In genomic region chr5:100526164-100526563, GRCm38 (mm10) we compare ENCODE assay signal across 9 mouse cellular contexts. TPM values are rescaled to one million over a fixed set of nuclear protein-coding genes. Genes with fewer than 3 reads are reported as not detected.
DNase-seq lines count a peak whose midpoint lies in the region; ATAC-seq and TF ChIP-seq lines count a peak whose summit lies in the region.
"Had no signal": no experiment of that assay in that cellular context is flagged by ENCODE, and none has a peak within 500 bp of the region (broad histone marks: within the 10 kb centered on the region; RNA-seq: fewer than 3 reads in every experiment).

No protein-coding gene starts in this region.

- H3K27me3 ChIP-seq in forebrain, embryonic 16.5 days (replicated peaks; ENCODE audit: control insufficient read depth, insufficient read depth, low read length), result no peaks in the 10 kb centered on the region
- no peaks in the 10 kb centered on the region for H3K27me3 ChIP-seq in forebrain, postnatal 0 days (ENCODE audit: insufficient read depth, low read length)
- H3K27me3 ChIP-seq: embryonic facial prominence, embryonic 13.5 days had no signal

- TF ChIP-seq CTCF in forebrain, postnatal 0 days (IDR thresholded peaks at IDR 0.05; ENCODE audit: low read depth), result no peak

- WGBS in forebrain, embryonic 16.5 days, result 89% methylated on average over 7 of the region's 7 CpGs
- WGBS in forebrain, postnatal 0 days, result 88% methylated on average over 7 of the region's 7 CpGs

- no peak overlapping the region for H3K27ac ChIP-seq in forebrain, embryonic 16.5 days (ENCODE audit: low read length)
- H3K27ac ChIP-seq in forebrain, postnatal 0 days (ENCODE audit: low read depth, low read length), result no peak overlapping the region
- H3K27ac ChIP-seq: embryonic facial prominence, embryonic 13.5 days had no signal

- ATAC-seq in CD4-positive, CD25-positive, alpha-beta regulatory T cell, adult 4 months, result peak; percentile 96
- no peak for ATAC-seq in forebrain, embryonic 16.5 days
- no peak for ATAC-seq in forebrain, postnatal 0 days

- H3K9me3 ChIP-seq in forebrain, embryonic 16.5 days (ENCODE audit: control insufficient read depth, low read length), result no peaks in the 10 kb centered on the region
- no peaks in the 10 kb centered on the region for H3K9me3 ChIP-seq in forebrain, postnatal 0 days (ENCODE audit: low read length)
- H3K9me3 ChIP-seq: embryonic facial prominence, embryonic 13.5 days had no signal

- H3K9ac ChIP-seq in forebrain, embryonic 16.5 days (replicated peaks; ENCODE audit: low read depth, low read length), result no peak overlapping the region
- no peak overlapping the region for H3K9ac ChIP-seq in forebrain, postnatal 0 days
- H3K9ac ChIP-seq: embryonic facial prominence, embryonic 13.5 days had no signal

- no peak overlapping the region for H3K4me3 ChIP-seq in forebrain, embryonic 16.5 days (replicated peaks; ENCODE audit: low read length)
- no peak overlapping the region for H3K4me3 ChIP-seq in forebrain, postnatal 0 days (ENCODE audit: low read depth, low read length)
- H3K4me3 ChIP-seq: embryonic facial prominence, embryonic 13.5 days had no signal

- no peaks in the 10 kb centered on the region for H3K4me1 ChIP-seq in forebrain, embryonic 16.5 days (replicated peaks; ENCODE audit: control insufficient read depth, insufficient read depth, low read length)
- no peaks in the 10 kb centered on the region for H3K4me1 ChIP-seq in forebrain, postnatal 0 days (ENCODE audit: insufficient read depth)
- H3K4me1 ChIP-seq: embryonic facial prominence, embryonic 13.5 days had no signal

- H3K36me3 ChIP-seq in forebrain, embryonic 16.5 days (ENCODE audit: control insufficient read depth, insufficient read depth), result peaks cover 23% of the 10 kb centered on the region
- peaks cover 25% of the 10 kb centered on the region for H3K36me3 ChIP-seq in forebrain, postnatal 0 days (ENCODE audit: insufficient read depth)

- peak; percentile 30 for DNase-seq in gastrocnemius, postnatal 25 days
- no peak for DNase-seq in gastrocnemius, postnatal 36 days
- peak; percentile 59 to 61 for DNase-seq in heart, postnatal 10 days
- peak; percentile 76 for DNase-seq in lung, postnatal 36 days
- peak; percentile 59 for DNase-seq in thymus, postnatal 14 days
- DNase-seq in forebrain, postnatal 0 days, result no peak

- no peak overlapping the region for H3K4me2 ChIP-seq in forebrain, embryonic 16.5 days (ENCODE audit: low read length)
- H3K4me2 ChIP-seq in forebrain, postnatal 0 days (ENCODE audit: low read depth), result no peak overlapping the region
- H3K4me2 ChIP-seq: embryonic facial prominence, embryonic 13.5 days had no signal

- intact Hi-C loops in gastrocnemius, postnatal 36 days (cut with DNase I), result no loop called here
- intact Hi-C loops in heart, postnatal 10 days (cut with DNase I), result loop anchor here (10.0 kb wide), 1 partner anchor 551 kb away; the partner anchor contains the start of genes 4930524J08Rik and Hnrnpd

RNA-seq across cellular contexts. Expression of gene Cops4, which starts 8.1 kb away (rescaled TPM):
- 10 to 100 TPM; 91.6 to 94.1 TPM for total RNA-seq in gastrocnemius, postnatal 25 days (2021)
- total RNA-seq in gastrocnemius, postnatal 36 days (2021), result 100 to 1,000 TPM in 1 of 2 experiments, 10 to 100 TPM in 1; 87.1 to 102 TPM
- polyA plus RNA-seq in CD4-positive, CD25-positive, alpha-beta regulatory T cell, adult 4 months (2017; shearing (Covaris generic)), result 100 to 1,000 TPM; 114 to 118 TPM
- 10 to 100 TPM; 82.2 to 87.9 TPM for total RNA-seq in heart, postnatal 10 days (2021)
- polyA plus RNA-seq in forebrain, embryonic 16.5 days (2015; fragmentation: Nextera tagmentation; extraction: Ambion mirVana), result 191 and 196 TPM in 2 replicates
- total RNA-seq in forebrain, postnatal 0 days (2014; rRNA removed), result 136 and 159 TPM in 2 replicates
- polyA plus RNA-seq in forebrain, postnatal 0 days (2015; fragmentation: Nextera tagmentation; extraction: Ambion mirVana), result 172 and 184 TPM in 2 replicates

RNA-seq across cellular contexts. Expression of gene Lin54, which starts 25.7 kb away (rescaled TPM):
- total RNA-seq in gastrocnemius, postnatal 25 days (2021), result 1 to 10 TPM; 4.7 to 6.4 TPM
- 1 to 10 TPM; 4.4 to 4.7 TPM for total RNA-seq in gastrocnemius, postnatal 36 days (2021)
- polyA plus RNA-seq in CD4-positive, CD25-positive, alpha-beta regulatory T cell, adult 4 months (2017; shearing (Covaris generic)), result 1 to 10 TPM; 9.2 to 9.9 TPM
- 10 to 100 TPM; 12.0 to 14.7 TPM for total RNA-seq in heart, postnatal 10 days (2021)
- polyA plus RNA-seq in forebrain, embryonic 16.5 days (2015; fragmentation: Nextera tagmentation; extraction: Ambion mirVana), result 9.4 and 11.0 TPM in 2 replicates
- total RNA-seq in forebrain, postnatal 0 days (2014; rRNA removed), result 14.0 and 14.2 TPM in 2 replicates
- 4.8 and 7.2 TPM in 2 replicates for polyA plus RNA-seq in forebrain, postnatal 0 days (2015; fragmentation: Nextera tagmentation; extraction: Ambion mirVana)

RNA-seq across cellular contexts. Expression of gene Plac8, which starts 45.9 kb away (rescaled TPM):
- total RNA-seq in gastrocnemius, postnatal 25 days (2021), result 1 to 10 TPM in 1 of 2 experiments, not detected in 1; 1.3 TPM
- total RNA-seq in gastrocnemius, postnatal 36 days (2021), result not detected
- 10 to 100 TPM in 1 of 2 experiments, 1 to 10 TPM in 1; 2.9 to 12.0 TPM for polyA plus RNA-seq in CD4-positive, CD25-positive, alpha-beta regulatory T cell, adult 4 months (2017; shearing (Covaris generic))
- 1 to 10 TPM; 2.1 to 3.1 TPM for total RNA-seq in heart, postnatal 10 days (2021)
- 0.41 TPM in 1 of 2 replicates, not detected in the other for polyA plus RNA-seq in forebrain, embryonic 16.5 days (2015; fragmentation: Nextera tagmentation; extraction: Ambion mirVana)
- 0.38 and 3.5 TPM in 2 replicates for total RNA-seq in forebrain, postnatal 0 days (2014; rRNA removed)
- 1.5 and 2.0 TPM in 2 replicates for polyA plus RNA-seq in forebrain, postnatal 0 days (2015; fragmentation: Nextera tagmentation; extraction: Ambion mirVana)

Comparison
In these comparisons a context has a peak if more than half of its experiments do, and no peak if none do; other contexts are left out.
1. DNase-seq: peak in gastrocnemius, postnatal 25 days (single experiment), heart, postnatal 10 days (2 of 2), lung, postnatal 36 days (single experiment) and thymus, postnatal 14 days (single experiment); none in gastrocnemius, postnatal 36 days (0 of 2) and forebrain, postnatal 0 days (single experiment).